Mouse (Mus musculus): Measurements from ENCODE around the gene Abi3bp. TPM values are rescaled to one million over a fixed set of nuclear protein-coding genes. Genes with fewer than 3 reads are reported as not detected.

The Abi3bp gene
- polyA plus RNA-seq, 1 experiment from 2014 or later = 0.57 TPM

GRCm38 (mm10) chr16:56500441-56500840, 22.8 kb downstream of the Abi3bp start:
- Histone ChIP-seq H3K9ac (ENCODE audit: low read depth, low read length) (no peak overlapping the region), H3K27ac (ENCODE audit: low read depth, low read length) (no peak overlapping the region), H3K9me3 (ENCODE audit: control insufficient read depth, low read length) (no peaks in the 10 kb centered on the region), H3K4me1 (replicated peaks; ENCODE audit: control insufficient read depth, insufficient read depth, low read length) (no peaks in the 10 kb centered on the region), H3K4me2 (replicated peaks; ENCODE audit: low read depth, low read length) (no peak overlapping the region), H3K36me3 (ENCODE audit: control insufficient read depth, insufficient read depth, low read length) (no peaks in the 10 kb centered on the region), H3K4me3 (ENCODE audit: low read depth, low read length) (no peak overlapping the region), H3K27me3 (ENCODE audit: control insufficient read depth, insufficient read depth, low read length) (no peaks in the 10 kb centered on the region)
- ATAC-seq (ENCODE audit: low FRiP score) (no peak), DNase-seq (ENCODE audit: low spot score) (no peak)
- WGBS = 49% methylated on average over 3 of the region's 3 CpGs

- Histone ChIP-seq H3K27ac (ENCODE audit: low read depth, low read length) (no peak overlapping the region), H3K27me3 (ENCODE audit: control insufficient read depth, insufficient read depth, low read length) (no peaks in the 10 kb centered on the region), H3K4me2 (replicated peaks; ENCODE audit: low read depth, low read length) (no peak overlapping the region), H3K9ac (ENCODE audit: low read depth, low read length) (no peak overlapping the region), H3K36me3 (ENCODE audit: control insufficient read depth, insufficient read depth, low read length) (no peaks in the 10 kb centered on the region), H3K9me3 (ENCODE audit: control insufficient read depth, low read length) (no peaks in the 10 kb centered on the region), H3K4me3 (ENCODE audit: low read depth, low read length) (no peak overlapping the region), H3K4me1 (replicated peaks; ENCODE audit: control insufficient read depth, insufficient read depth, low read length) (no peaks in the 10 kb centered on the region)
- 76% methylated on average over 6 of the region's 6 CpGs for WGBS
- no peak for ATAC-seq (ENCODE audit: low FRiP score)
- DNase-seq (ENCODE audit: low spot score) = no peak
Measured at GRCm38 (mm10) chr16:56501101-56501500, 23.4 kb downstream of the Abi3bp start.

GRCm38 (mm10) chr16:56501513-56501912, 23.8 kb downstream of the Abi3bp start:
- Histone ChIP-seq H3K9me3 (ENCODE audit: control insufficient read depth, low read length) (no peaks in the 10 kb centered on the region), H3K4me3 (ENCODE audit: low read depth, low read length) (no peak overlapping the region), H3K27ac (ENCODE audit: low read depth, low read length) (no peak overlapping the region), H3K36me3 (ENCODE audit: control insufficient read depth, insufficient read depth, low read length) (no peaks in the 10 kb centered on the region), H3K4me1 (replicated peaks; ENCODE audit: control insufficient read depth, insufficient read depth, low read length) (no peaks in the 10 kb centered on the region), H3K27me3 (ENCODE audit: control insufficient read depth, insufficient read depth, low read length) (no peaks in the 10 kb centered on the region), H3K4me2 (replicated peaks; ENCODE audit: low read depth, low read length) (no peak overlapping the region), H3K9ac (ENCODE audit: low read depth, low read length) (no peak overlapping the region)
- DNase-seq (ENCODE audit: low spot score) = no peak
- WGBS = 77% methylated on average over 2 of the region's 2 CpGs
- no peak for ATAC-seq (ENCODE audit: low FRiP score)

GRCm38 (mm10) chr16:56502134-56502533, 24.5 kb downstream of the Abi3bp start:
- no peak overlapping the region for H3K27ac ChIP-seq (ENCODE audit: low read depth, low read length)
- no peaks in the 10 kb centered on the region for H3K4me1 ChIP-seq (replicated peaks; ENCODE audit: control insufficient read depth, insufficient read depth, low read length)
- WGBS = 96% methylated on average over 3 of the region's 3 CpGs
- H3K9ac ChIP-seq (ENCODE audit: low read depth, low read length) = no peak overlapping the region
- DNase-seq (ENCODE audit: low spot score) (no peak), ATAC-seq (ENCODE audit: low FRiP score) (no peak)
- H3K4me2 ChIP-seq (replicated peaks; ENCODE audit: low read depth, low read length) = no peak overlapping the region
- no peaks in the 10 kb centered on the region for H3K9me3 ChIP-seq (ENCODE audit: control insufficient read depth, low read length)
- H3K36me3 ChIP-seq (ENCODE audit: control insufficient read depth, insufficient read depth, low read length) = no peaks in the 10 kb centered on the region
- H3K4me3 ChIP-seq (ENCODE audit: low read depth, low read length) = no peak overlapping the region
- no peaks in the 10 kb centered on the region for H3K27me3 ChIP-seq (ENCODE audit: control insufficient read depth, insufficient read depth, low read length)

GRCm38 (mm10) chr16:56503941-56504340, 26.3 kb downstream of the Abi3bp start:
- 89% methylated on average over 2 of the region's 2 CpGs for WGBS
- Histone ChIP-seq H3K4me2 (replicated peaks; ENCODE audit: low read depth, low read length) (no peak overlapping the region), H3K27ac (ENCODE audit: low read depth, low read length) (no peak overlapping the region), H3K9ac (ENCODE audit: low read depth, low read length) (no peak overlapping the region), H3K4me1 (replicated peaks; ENCODE audit: control insufficient read depth, insufficient read depth, low read length) (no peaks in the 10 kb centered on the region), H3K9me3 (ENCODE audit: control insufficient read depth, low read length) (no peaks in the 10 kb centered on the region), H3K36me3 (ENCODE audit: control insufficient read depth, insufficient read depth, low read length) (no peaks in the 10 kb centered on the region), H3K27me3 (ENCODE audit: control insufficient read depth, insufficient read depth, low read length) (no peaks in the 10 kb centered on the region), H3K4me3 (ENCODE audit: low read depth, low read length) (no peak overlapping the region)
- no peak for ATAC-seq (ENCODE audit: low FRiP score)
- DNase-seq (ENCODE audit: low spot score) = no peak

GRCm38 (mm10) chr16:56518024-56518423, 40.3 kb downstream of the Abi3bp start:
- Histone ChIP-seq H3K27ac (ENCODE audit: low read depth, low read length) (no peak overlapping the region), H3K9me3 (ENCODE audit: control insufficient read depth, low read length) (no peaks in the 10 kb centered on the region), H3K9ac (ENCODE audit: low read depth, low read length) (no peak overlapping the region), H3K4me3 (ENCODE audit: low read depth, low read length) (no peak overlapping the region), H3K27me3 (ENCODE audit: control insufficient read depth, insufficient read depth, low read length) (no peaks in the 10 kb centered on the region), H3K4me2 (replicated peaks; ENCODE audit: low read depth, low read length) (no peak overlapping the region), H3K4me1 (replicated peaks; ENCODE audit: control insufficient read depth, insufficient read depth, low read length) (no peaks in the 10 kb centered on the region), H3K36me3 (ENCODE audit: control insufficient read depth, insufficient read depth, low read length) (no peaks in the 10 kb centered on the region)
- 90% methylated on average over 9 of the region's 9 CpGs for WGBS
- no peak for DNase-seq (ENCODE audit: low spot score)
- no peak for ATAC-seq (ENCODE audit: low FRiP score)

- Histone ChIP-seq H3K9ac (ENCODE audit: low read depth, low read length) (no peak overlapping the region), H3K4me2 (replicated peaks; ENCODE audit: low read depth, low read length) (no peak overlapping the region), H3K27ac (ENCODE audit: low read depth, low read length) (no peak overlapping the region), H3K4me1 (replicated peaks; ENCODE audit: control insufficient read depth, insufficient read depth, low read length) (no peaks in the 10 kb centered on the region), H3K9me3 (ENCODE audit: control insufficient read depth, low read length) (no peaks in the 10 kb centered on the region), H3K36me3 (ENCODE audit: control insufficient read depth, insufficient read depth, low read length) (no peaks in the 10 kb centered on the region), H3K27me3 (ENCODE audit: control insufficient read depth, insufficient read depth, low read length) (no peaks in the 10 kb centered on the region), H3K4me3 (ENCODE audit: low read depth, low read length) (no peak overlapping the region)
- ATAC-seq (ENCODE audit: low FRiP score) (no peak), DNase-seq (ENCODE audit: low spot score) (peak; percentile 15)
- 38% methylated on average over 8 of the region's 8 CpGs for WGBS
Measured at GRCm38 (mm10) chr16:56524359-56524758, 46.7 kb downstream of the Abi3bp start.

GRCm38 (mm10) chr16:56526482-56526881, 48.8 kb downstream of the Abi3bp start:
- WGBS = 93% methylated on average over 1 of the region's 1 CpGs
- no peak overlapping the region for H3K27ac ChIP-seq (ENCODE audit: low read depth, low read length)
- H3K4me1 ChIP-seq (replicated peaks; ENCODE audit: control insufficient read depth, insufficient read depth, low read length) = no peaks in the 10 kb centered on the region
- H3K9ac ChIP-seq (ENCODE audit: low read depth, low read length) = no peak overlapping the region
- no peak for DNase-seq (ENCODE audit: low spot score)
- no peaks in the 10 kb centered on the region for H3K9me3 ChIP-seq (ENCODE audit: control insufficient read depth, low read length)
- H3K4me3 ChIP-seq (ENCODE audit: low read depth, low read length) = no peak overlapping the region
- H3K36me3 ChIP-seq (ENCODE audit: control insufficient read depth, insufficient read depth, low read length) = no peaks in the 10 kb centered on the region
- H3K27me3 ChIP-seq (ENCODE audit: control insufficient read depth, insufficient read depth, low read length) = no peaks in the 10 kb centered on the region
- no peak for ATAC-seq (ENCODE audit: low FRiP score)
- H3K4me2 ChIP-seq (replicated peaks; ENCODE audit: low read depth, low read length) = no peak overlapping the region

- DNase-seq (ENCODE audit: low spot score) (no peak), ATAC-seq (ENCODE audit: low FRiP score) (no peak)
- Histone ChIP-seq H3K36me3 (ENCODE audit: control insufficient read depth, insufficient read depth, low read length) (no peaks in the 10 kb centered on the region), H3K4me2 (replicated peaks; ENCODE audit: low read depth, low read length) (no peak overlapping the region), H3K27ac (ENCODE audit: low read depth, low read length) (no peak overlapping the region), H3K9me3 (ENCODE audit: control insufficient read depth, low read length) (no peaks in the 10 kb centered on the region), H3K4me1 (replicated peaks; ENCODE audit: control insufficient read depth, insufficient read depth, low read length) (no peaks in the 10 kb centered on the region), H3K27me3 (ENCODE audit: control insufficient read depth, insufficient read depth, low read length) (no peaks in the 10 kb centered on the region), H3K4me3 (ENCODE audit: low read depth, low read length) (no peak overlapping the region), H3K9ac (ENCODE audit: low read depth, low read length) (no peak overlapping the region)
- WGBS = 77% methylated on average over 3 of the region's 3 CpGs
Measured at GRCm38 (mm10) chr16:56528079-56528688, 50.5 kb downstream of the Abi3bp start.

Measured in hindbrain, embryonic 11.5 days (tissue).